Mouse (Mus musculus) cerebellum, adult 2 months (tissue): ENCODE measurements at regions not wholly inside any gene's neighbourhood (a gene's known extent, or its start where the extent isn't known, plus 50 kb on each side); places are given as distances from the start of the nearest gene placed in this dataset.

Experiments
- DNase-seq, 2 experiments: peaks; one replicate each; pipeline ENCODE4 v3.0.0; 2021
- H3K27ac ChIP-seq: fragments of 200-500 bp; 2 replicates; pipeline ENCODE4 v1.5.1; 2012; ENCODE audit warnings: low read length, control low read depth, inconsistent platforms; ENCODE audit not compliant: insufficient read depth
- H3K27me3 ChIP-seq: fragments of 200-500 bp; 2 replicates; pipeline ENCODE4 v1.6.1; 2012; ENCODE audit warnings: inconsistent platforms, mild to moderate bottlenecking, low read length, moderate library complexity; ENCODE audit not compliant: control insufficient read depth, insufficient read depth
- H3K4me1 ChIP-seq: fragments of 200-500 bp; 2 replicates; pipeline ENCODE4 v1.6.1; 2011; ENCODE audit warnings: low read length; ENCODE audit not compliant: control insufficient read depth, insufficient read depth
- H3K4me3 ChIP-seq: fragments of 200-500 bp; replicated peaks from 2 replicates; pipeline ENCODE3; 2011; ENCODE audit warnings: mild to moderate bottlenecking, low read depth, low read length, control low read depth; ENCODE audit not compliant: insufficient read depth
- CTCF ChIP-seq: fragments of 200-500 bp; IDR thresholded peaks from 2 replicates; pipeline ENCODE4 v1.5.1; 2011; ENCODE audit warnings: low read depth, mild to moderate bottlenecking, control low read depth, low read length, moderate library complexity, borderline replicate concordance; ENCODE audit not compliant: insufficient read depth
- POLR2A ChIP-seq: fragments of 200-500 bp; IDR thresholded peaks from 2 replicates; pipeline ENCODE4 v1.6.1; 2011; ENCODE audit warnings: low read length, control low read depth, borderline replicate concordance; ENCODE audit not compliant: insufficient read depth
- WGBS: fragments of 180-500 bp; shearing (Covaris S2); methylation state at CpG from one replicate; pipeline ENCODE4 v1.1.7; 2018; 5-methylcytosine and 5-hydroxymethylcytosine counted together

- no peaks in the 10 kb centered on the region for H3K27me3 ChIP-seq
- H3K27ac ChIP-seq, result no peak overlapping the region
- H3K4me1 ChIP-seq, result no peaks in the 10 kb centered on the region
- TF ChIP-seq CTCF, result no peak
- TF ChIP-seq POLR2A, result no peak
- no peak overlapping the region for H3K4me3 ChIP-seq
- DNase-seq, result no peak
Observed at GRCm38 (mm10) chr2:146583807-146584388, 71.8 kb upstream of the Ralgapa2 start.

DNA sequence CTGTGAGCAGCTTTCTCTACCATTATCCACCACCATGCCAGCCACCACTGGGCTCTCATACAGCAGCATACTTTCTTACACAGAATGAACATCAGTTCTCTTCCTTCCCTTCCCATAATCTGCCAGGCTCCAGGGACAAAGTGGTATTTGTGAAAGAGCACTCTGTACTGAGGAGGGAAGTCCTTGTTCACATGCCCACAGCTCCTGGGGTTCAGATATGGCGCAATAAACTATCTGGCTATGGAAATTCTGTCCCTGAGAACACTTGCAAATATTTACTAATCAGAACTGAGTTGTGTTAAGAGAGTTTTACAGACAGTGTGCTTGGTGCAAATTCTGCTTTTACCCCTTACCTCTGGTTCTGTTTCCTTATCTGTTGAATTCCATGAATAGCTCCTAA lies 74.2 kb upstream of the Ralgapa2 start:
- no peak for DNase-seq
- TF ChIP-seq POLR2A (no peak), CTCF (no peak)
- Histone ChIP-seq H3K4me1 (no peaks in the 10 kb centered on the region), H3K4me3 (no peak overlapping the region), H3K27ac (no peak overlapping the region), H3K27me3 (no peaks in the 10 kb centered on the region)
- WGBS, result 92% methylated on average over 1 of the region's 1 CpGs

GRCm38 (mm10) chr2:146586981-146587380 lies 74.8 kb upstream of the Ralgapa2 start:
- 65% methylated on average over 3 of the region's 3 CpGs for WGBS
- no peak overlapping the region for H3K4me3 ChIP-seq
- no peak for DNase-seq
- H3K4me1 ChIP-seq, result no peaks in the 10 kb centered on the region
- no peaks in the 10 kb centered on the region for H3K27me3 ChIP-seq
- no peak overlapping the region for H3K27ac ChIP-seq
- TF ChIP-seq POLR2A (no peak), CTCF (no peak)

- no peaks in the 10 kb centered on the region for H3K27me3 ChIP-seq
- no peak for TF ChIP-seq POLR2A
- no peak for TF ChIP-seq CTCF
- H3K4me3 ChIP-seq, result no peak overlapping the region
- H3K4me1 ChIP-seq, result no peaks in the 10 kb centered on the region
- DNase-seq, result no peak
- H3K27ac ChIP-seq, result no peak overlapping the region
- 87% methylated on average over 3 of the region's 3 CpGs for WGBS
Observed at GRCm38 (mm10) chr2:146589860-146590259, 77.7 kb upstream of the Ralgapa2 start.

GRCm38 (mm10) chr2:146593291-146593690 lies 81.1 kb upstream of the Ralgapa2 start:
- WGBS, result 67% methylated on average over 2 of the region's 2 CpGs

DNA sequence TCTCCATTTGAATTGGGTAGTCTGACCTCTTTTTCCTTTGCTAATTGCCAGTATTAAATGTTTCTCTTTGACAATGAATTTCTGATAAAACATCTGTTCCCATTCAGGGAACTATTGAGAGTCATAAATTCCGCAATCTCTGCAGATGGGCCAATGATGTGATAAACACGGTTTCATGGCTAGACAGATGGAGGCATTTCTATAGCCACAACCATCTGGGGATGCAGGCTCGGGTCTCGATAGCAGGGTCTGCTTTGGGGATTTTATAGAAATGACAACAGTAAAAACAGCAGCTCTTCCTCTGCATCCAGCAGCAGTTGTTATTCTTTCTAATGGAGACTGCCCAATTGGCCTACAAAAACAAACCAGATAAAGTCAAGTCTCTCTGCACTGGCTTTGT lies 82.1 kb upstream of the Ralgapa2 start:
- H3K4me3 ChIP-seq, result no peak overlapping the region
- no peaks in the 10 kb centered on the region for H3K27me3 ChIP-seq
- 68% methylated on average over 4 of the region's 4 CpGs for WGBS
- H3K27ac ChIP-seq, result no peak overlapping the region
- DNase-seq, result no peak
- TF ChIP-seq POLR2A (no peak), CTCF (no peak)
- H3K4me1 ChIP-seq, result no peaks in the 10 kb centered on the region

More at GRCm38 (mm10) chr2:146593291-146593690, 81.1 kb upstream of the Ralgapa2 start:
- no peaks in the 10 kb centered on the region for H3K4me1 ChIP-seq
- H3K27ac ChIP-seq, result no peak overlapping the region
- H3K27me3 ChIP-seq, result no peaks in the 10 kb centered on the region
- no peak for TF ChIP-seq CTCF
- no peak for TF ChIP-seq POLR2A
- no peak for DNase-seq
- no peak overlapping the region for H3K4me3 ChIP-seq

DNA sequence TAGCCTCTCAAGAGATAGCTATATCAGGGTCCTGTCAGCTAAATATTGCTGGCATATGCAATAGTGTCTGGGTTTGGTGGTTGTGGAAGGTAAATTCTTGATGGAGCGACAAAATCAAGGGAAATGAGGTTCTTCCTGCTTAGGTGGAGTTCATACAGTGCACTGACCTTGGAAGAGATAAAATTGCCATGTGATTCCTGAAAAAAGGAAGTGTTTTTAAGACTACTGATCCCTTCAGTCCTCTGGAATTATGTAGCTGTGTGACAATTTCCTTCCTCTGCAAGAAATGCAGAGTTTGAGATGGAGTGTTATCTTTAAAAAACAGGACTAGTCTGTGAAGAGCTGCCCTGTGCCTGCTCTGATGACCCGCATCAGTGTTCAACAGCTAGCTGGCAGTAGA lies 83.5 kb upstream of the Ralgapa2 start:
- TF ChIP-seq POLR2A, result no peak
- no peak for TF ChIP-seq CTCF
- DNase-seq, result no peak
- Histone ChIP-seq H3K27ac (no peak overlapping the region), H3K27me3 (no peaks in the 10 kb centered on the region), H3K4me1 (no peaks in the 10 kb centered on the region), H3K4me3 (no peak overlapping the region)
- whole genome bisulfite sequencing, result 94% methylated on average over 2 of the region's 2 CpGs

DNA sequence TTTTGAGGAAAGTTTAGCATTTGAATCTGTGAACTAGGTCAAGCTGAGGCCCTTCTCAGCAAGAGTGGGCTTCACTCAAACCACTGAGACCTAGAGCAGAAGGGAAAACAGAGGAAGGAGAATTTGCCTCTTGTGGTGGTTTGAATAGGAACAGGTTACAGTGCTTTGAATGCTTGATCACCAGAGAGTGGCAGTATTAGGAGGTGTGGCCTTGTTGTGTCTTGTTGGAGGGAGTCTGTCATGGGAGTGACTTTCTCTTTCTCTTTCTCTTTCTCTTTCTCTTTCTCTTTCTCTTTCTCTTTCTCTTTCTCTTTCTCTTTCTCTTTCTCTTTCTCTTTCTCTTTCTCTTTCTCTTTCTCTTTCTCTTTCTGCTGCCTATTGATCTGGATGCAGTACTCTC lies 94.0 kb upstream of the Ralgapa2 start:
- TF ChIP-seq CTCF (no peak), POLR2A (no peak)
- no peak overlapping the region for H3K27ac ChIP-seq
- no peak overlapping the region for H3K4me3 ChIP-seq
- no peaks in the 10 kb centered on the region for H3K4me1 ChIP-seq
- DNase-seq, result no peak
- no peaks in the 10 kb centered on the region for H3K27me3 ChIP-seq

DNA sequence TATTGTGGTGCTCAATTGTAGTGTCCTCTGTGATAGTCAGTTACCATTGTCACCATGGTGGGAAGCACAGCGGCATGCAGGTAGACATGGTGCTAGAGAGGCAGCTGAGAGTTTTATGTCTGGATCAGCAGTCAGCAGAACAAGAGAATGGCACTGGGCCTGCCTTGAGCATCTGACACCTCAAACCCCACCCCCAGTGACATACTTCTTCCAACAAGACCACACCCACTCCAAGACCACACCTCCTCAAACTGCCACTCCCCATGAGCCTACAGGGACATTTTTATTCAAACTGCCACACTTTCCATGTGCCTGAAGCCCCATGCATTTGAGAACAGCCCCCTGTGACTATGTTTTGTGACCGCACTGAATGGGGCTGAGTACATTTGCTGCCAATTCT lies 98.8 kb upstream of the Ralgapa2 start:
- 91% methylated on average over 2 of the region's 2 CpGs for whole genome bisulfite sequencing
- DNase-seq, result no peak
- Histone ChIP-seq H3K4me1 (no peaks in the 10 kb centered on the region), H3K4me3 (no peak overlapping the region), H3K27ac (no peak overlapping the region), H3K27me3 (no peaks in the 10 kb centered on the region)
- TF ChIP-seq CTCF (no peak), POLR2A (no peak)
